Mouse (Mus musculus) pancreas, adult 10 weeks (tissue): ENCODE results near the gene Olfr1426. TPM values are rescaled to one million over a fixed set of nuclear protein-coding genes. Genes with fewer than 3 reads are reported as not detected.

ENCODE experiments used
- polyA plus RNA-seq: library from polyadenylated mRNA; stranded (reverse); fragments of 350-450 nt; fragmentation: Illumina TruSeq; extraction: RNeasy Lipid Tissue Mini Kit (QIAGEN cat#74804); gene quantifications from one replicate; pipeline ENCODE4 v1.2.3, GENCODE M21; 2015; ENCODE audit warnings: low read depth, low replicate concordance; ENCODE audit not compliant: insufficient read depth

The Olfr1426 gene
- polyA plus RNA-seq = not detected

GRCm38 (mm10) chr19:12091913-12092312 is at the start of gene Olfr1426:
Gene Olfr1426, minus strand, starts transcription at chr19:12092013.

GRCm38 (mm10) chr19:12123103-12123502 is 31.3 kb upstream of the Olfr1426 start, which contains the start of gene Olfr76:
Gene Olfr76, minus strand, starts transcription at chr19:12123203.

GRCm38 (mm10) chr19:12115797-12116196 is 24.0 kb upstream of the Olfr1426 start, which contains the start of gene Olfr1428:
Gene Olfr1428, minus strand, starts transcription at chr19:12115897.

GRCm38 (mm10) chr19:12103234-12103633 is 11.4 kb upstream of the Olfr1426 start, which contains the start of gene Olfr1427:
Gene Olfr1427, minus strand, starts transcription at chr19:12103334.

GRCm38 (mm10) chr19:12077631-12078030 is 14.2 kb downstream of the Olfr1426 start, which contains the start of gene Olfr1425:
Gene Olfr1425, minus strand, starts transcription at chr19:12077731.

GRCm38 (mm10) chr19:12062582-12062981 is 29.2 kb downstream of the Olfr1426 start, which contains the start of gene Olfr1424:
Gene Olfr1424, minus strand, starts transcription at chr19:12062682.

GRCm38 (mm10) chr19:12041217-12041616 is 50.6 kb downstream of the Olfr1426 start, which contains the start of gene Olfr1423:
Gene Olfr1423, minus strand, starts transcription at chr19:12041317.

Other genes with a start within 250 kb of the Olfr1426 start
- not detected for gene Olfr1418, start 230.9 kb downstream of the Olfr1426 start, polyA plus RNA-seq
- not detected for gene Olfr1419, start 216.9 kb downstream of the Olfr1426 start, polyA plus RNA-seq
- gene Olfr1420, start 205.4 kb downstream of the Olfr1426 start, polyA plus RNA-seq = not detected
- gene Patl1, start 179.6 kb downstream of the Olfr1426 start, polyA plus RNA-seq = 5.2 TPM
- 9.6 TPM for gene Osbp, start 126.1 kb downstream of the Olfr1426 start, polyA plus RNA-seq
- not detected for gene Olfr1423, start 50.7 kb downstream of the Olfr1426 start, polyA plus RNA-seq
- gene Olfr1424, start 29.3 kb downstream of the Olfr1426 start, polyA plus RNA-seq = not detected
- not detected for gene Olfr1425, start 14.3 kb downstream of the Olfr1426 start, polyA plus RNA-seq
- not detected for gene Olfr1427, start 11.3 kb upstream of the Olfr1426 start, polyA plus RNA-seq
- gene Olfr1428, start 23.9 kb upstream of the Olfr1426 start, polyA plus RNA-seq = not detected
- not detected for gene Olfr76, start 31.2 kb upstream of the Olfr1426 start, polyA plus RNA-seq
- not detected for gene Olfr1555-ps1, start 78.1 kb upstream of the Olfr1426 start, polyA plus RNA-seq
- gene Olfr1431, start 108.6 kb upstream of the Olfr1426 start, polyA plus RNA-seq = not detected
- not detected for gene Olfr1432, start 140.6 kb upstream of the Olfr1426 start, polyA plus RNA-seq
- gene Olfr262, start 149.6 kb upstream of the Olfr1426 start, polyA plus RNA-seq = not detected
- not detected for gene Olfr235, start 169.0 kb upstream of the Olfr1426 start, polyA plus RNA-seq
- not detected for gene Olfr1434, start 187.8 kb upstream of the Olfr1426 start, polyA plus RNA-seq
- gene Olfr1436, start 207.1 kb upstream of the Olfr1426 start, polyA plus RNA-seq = not detected
- gene Olfr1437, start 233.1 kb upstream of the Olfr1426 start, polyA plus RNA-seq = not detected
- gene Olfr1438-ps1, start 243.9 kb upstream of the Olfr1426 start, polyA plus RNA-seq = not detected